Mouse (Mus musculus): ENCODE measurements around the gene Cmtm3.

DNA sequence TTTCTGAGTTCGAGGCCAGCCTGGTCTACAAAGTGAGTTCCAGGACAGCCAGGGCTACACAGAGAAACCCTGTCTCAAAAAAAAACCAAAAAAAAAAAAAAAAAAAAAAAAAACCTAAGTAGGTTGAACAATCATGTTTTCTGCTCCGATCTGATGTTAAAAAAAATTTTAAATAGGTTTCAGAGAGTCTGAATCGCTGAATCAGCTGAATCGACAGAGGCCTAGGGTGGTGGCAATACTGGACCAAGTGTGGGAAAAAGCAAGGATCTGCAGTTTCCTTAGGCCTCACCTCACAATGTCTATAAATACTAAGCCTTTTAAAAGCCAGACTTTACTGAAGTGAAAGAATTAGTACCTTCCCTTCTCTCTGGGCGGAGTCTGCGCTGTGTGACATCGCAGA is 53.9 kb downstream of the Cmtm3 start:
- no peak for TF ChIP-seq CTCF (IDR thresholded peaks at IDR 0.05; ENCODE audit: low read depth, low read length)
- TF ChIP-seq POLR2A (IDR thresholded peaks at IDR 0.05; ENCODE audit: extremely low read depth, insufficient read depth, low read length): no peak
